Mouse (Mus musculus): Measurements from ENCODE around the gene Banp.

DNA sequence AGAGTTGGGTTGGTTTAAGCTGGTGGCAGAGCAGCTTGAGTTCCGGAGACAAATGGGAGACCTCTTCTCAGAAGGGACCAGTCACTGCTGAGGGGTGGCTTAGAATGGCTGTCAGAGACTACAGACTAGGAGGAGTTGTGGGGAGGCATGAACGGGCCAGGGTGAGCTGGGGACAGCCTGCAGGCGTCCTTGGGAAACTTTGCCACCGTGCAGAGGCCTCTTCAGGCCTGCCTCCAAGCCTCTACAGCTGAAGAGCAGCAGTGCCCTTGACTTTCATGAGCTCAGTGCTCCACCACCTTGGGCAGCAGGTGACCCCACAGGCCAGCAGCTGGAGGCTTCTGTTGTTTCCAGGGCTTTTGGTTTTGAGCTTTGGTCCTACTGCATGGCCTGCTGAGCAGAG is 49.1 kb downstream of the Banp start:
- TF ChIP-seq CTCF (IDR thresholded peaks at IDR 0.05; ENCODE audit: extremely low read depth, insufficient read depth, low read length) (no peak), POLR2A (IDR thresholded peaks at IDR 0.05; ENCODE audit: extremely low read depth, insufficient read depth, low read length) (no peak)
